Mouse (Mus musculus) heart, postnatal 0 days (tissue): ENCODE measurements around the gene Nrxn3. TPM values are rescaled to one million over a fixed set of nuclear protein-coding genes. Genes with fewer than 3 reads are reported as not detected.

Source experiments
- ATAC-seq: fragments of 200-750 bp; cut with Nextera tagmentation; 2 replicates; pipeline ENCODE4 v1.8.0; 2017; ENCODE audit warnings: low read depth, moderate number of reproducible peaks, moderate library complexity; ENCODE audit not compliant: insufficient read depth
- DNase-seq: peaks from one replicate; pipeline ENCODE4 v3.0.0-alpha.2; 2016; ENCODE audit warnings: low spot score
- H3K27ac ChIP-seq: fragments of 300-500 bp; sonication (generic); 2 replicates; pipeline ENCODE4 v1.5.1; 2014; ENCODE audit warnings: low read depth, mild to moderate bottlenecking
- H3K27me3 ChIP-seq: fragments of 300-500 bp; sonication (generic); 2 replicates; pipeline ENCODE4 v1.6.1; 2014; ENCODE audit warnings: low read length, mixed read lengths; ENCODE audit not compliant: control insufficient read depth, insufficient read depth
- H3K36me3 ChIP-seq: fragments of 300-500 bp; sonication (generic); replicated peaks from 2 replicates; pipeline ENCODE4 v1.6.1; 2014; ENCODE audit warnings: low read length, mixed read lengths; ENCODE audit not compliant: control insufficient read depth, insufficient read depth
- H3K4me1 ChIP-seq: fragments of 300-500 bp; sonication (generic); 2 replicates; pipeline ENCODE4 v1.6.1; 2014; ENCODE audit warnings: antibody characterized with exemption; ENCODE audit not compliant: control insufficient read depth, insufficient read depth
- H3K4me2 ChIP-seq: fragments of 300-500 bp; sonication (generic); 2 replicates; pipeline ENCODE4 v1.6.1; 2014; ENCODE audit warnings: low read depth, mild to moderate bottlenecking, low read length, moderate library complexity
- H3K4me3 ChIP-seq: fragments of 300-500 bp; sonication (generic); 2 replicates; pipeline ENCODE4 v1.5.1; 2014; ENCODE audit warnings: low read depth, low read length
- H3K9ac ChIP-seq: fragments of 300-500 bp; sonication (generic); replicated peaks from 2 replicates; pipeline ENCODE4 v1.6.1; 2014; ENCODE audit warnings: low read depth, low read length, mixed read lengths
- H3K9me3 ChIP-seq: fragments of 300-500 bp; sonication (generic); replicated peaks from 2 replicates; pipeline ENCODE4 v1.6.1; 2016; ENCODE audit warnings: low read length; ENCODE audit not compliant: control insufficient read depth
- CTCF ChIP-seq: IDR thresholded peaks from 2 replicates; pipeline ENCODE4 v1.5.1; 2016; ENCODE audit warnings: antibody characterized with exemption, control low read depth, low read depth
- EP300 ChIP-seq: IDR thresholded peaks from 2 replicates; pipeline ENCODE4 v1.6.1; 2016; ENCODE audit warnings: antibody characterized with exemption, low read depth
- WGBS: fragments of 180-500 bp; shearing (Covaris S2); extraction: QIAGEN DNeasy Blood & Tissue Kit; methylation state at CpG from one replicate; pipeline ENCODE4 v1.1.7; 2014; 5-methylcytosine and 5-hydroxymethylcytosine counted together
- polyA plus RNA-seq: library from polyadenylated mRNA; unstranded; fragments of >200 nt; fragmentation: Nextera tagmentation; extraction: Ambion mirVana; gene quantifications from 2 replicates; pipeline ENCODE4 v1.2.1, GENCODE M21; 2015
- total RNA-seq: library from RNA; depleted of rRNA; stranded (reverse); fragments of >200 nt; gene quantifications from 2 replicates; pipeline ENCODE4 v1.2.3, GENCODE M21; 2014; ENCODE audit warnings: low replicate concordance

Gene Nrxn3
- total and polyA plus RNA-seq, 2 experiments from 2014 or later = 1.0 to 1.8 TPM

DNA sequence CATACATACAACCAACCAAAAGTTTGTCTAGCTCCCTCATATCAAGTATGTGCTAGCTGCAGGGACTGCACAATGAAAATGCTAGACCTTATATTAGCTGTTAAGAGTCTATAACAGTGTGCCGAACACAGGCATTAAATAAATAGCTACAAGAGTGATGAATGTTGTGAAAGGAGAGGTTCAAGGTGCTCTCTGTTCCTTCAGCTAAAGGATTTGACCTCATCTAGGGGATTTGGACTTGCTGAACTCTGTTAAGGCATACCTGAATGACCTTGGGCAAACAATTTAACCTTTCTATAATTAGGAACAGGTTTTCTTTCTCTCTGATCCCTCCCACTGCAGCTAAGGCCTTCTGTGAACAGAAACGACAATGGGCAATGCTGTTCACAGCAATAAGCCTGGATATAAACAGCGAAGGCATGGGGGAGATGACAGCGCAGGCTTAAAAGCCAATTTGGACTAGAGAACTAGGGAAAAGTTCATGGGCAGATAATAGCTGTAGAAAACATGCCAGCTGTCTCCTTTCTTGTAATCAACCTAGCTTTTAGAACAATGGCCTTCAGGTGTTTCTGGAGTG is 839.4 kb downstream of the Nrxn3 start:
- no peak for DNase-seq
- TF ChIP-seq EP300 = no peak
- no peak for TF ChIP-seq CTCF
- WGBS = 73% methylated on average over 4 of the region's 4 CpGs
- Histone ChIP-seq H3K4me1 (no peaks in the 10 kb centered on the region), H3K27me3 (no peaks in the 10 kb centered on the region), H3K9ac (no peak overlapping the region), H3K4me3 (no peak overlapping the region), H3K4me2 (no peak overlapping the region), H3K27ac (no peak overlapping the region), H3K36me3 (no peaks in the 10 kb centered on the region), H3K9me3 (no peaks in the 10 kb centered on the region)
- no peak for ATAC-seq

DNA sequence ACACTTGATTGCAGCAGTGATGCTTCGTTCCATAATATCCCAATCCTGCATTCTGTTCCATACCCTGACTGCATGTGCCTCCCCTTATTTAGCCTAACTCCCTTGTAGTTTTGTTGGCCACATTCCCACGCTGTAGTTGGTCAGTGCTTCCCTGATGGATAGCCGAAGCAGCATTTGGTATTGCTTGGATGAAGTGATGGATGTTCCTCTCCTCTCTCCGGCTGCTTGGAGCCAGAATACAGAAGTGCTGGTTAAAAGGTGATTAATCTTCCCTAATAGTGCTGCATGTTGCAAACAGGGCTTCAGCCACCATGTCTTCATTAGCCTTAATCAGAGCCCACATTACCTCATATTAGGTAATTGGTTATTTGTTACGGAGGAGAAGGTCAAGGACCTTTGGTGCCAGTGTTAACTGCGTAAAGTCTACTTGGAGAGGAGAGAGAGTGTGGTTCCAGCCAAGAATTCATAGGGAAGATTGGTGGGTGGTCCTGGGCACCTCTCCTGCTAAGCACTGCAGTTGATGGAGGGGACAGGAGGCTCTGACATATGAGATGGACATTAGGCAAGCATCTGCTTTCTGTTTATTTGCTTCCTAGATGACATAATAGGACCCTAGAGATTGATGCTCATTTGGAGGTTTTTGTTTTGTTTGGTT is 846.2 kb downstream of the Nrxn3 start:
- Histone ChIP-seq H3K4me2 (no peak overlapping the region), H3K27me3 (no peaks in the 10 kb centered on the region), H3K27ac (no peak overlapping the region), H3K4me3 (no peak overlapping the region), H3K9me3 (no peaks in the 10 kb centered on the region), H3K36me3 (no peaks in the 10 kb centered on the region), H3K9ac (no peak overlapping the region), H3K4me1 (no peaks in the 10 kb centered on the region)
- DNase-seq (no peak), ATAC-seq (no peak)
- no peak for TF ChIP-seq EP300
- no peak for TF ChIP-seq CTCF
- WGBS = 76% methylated on average over 6 of the region's 6 CpGs

DNA sequence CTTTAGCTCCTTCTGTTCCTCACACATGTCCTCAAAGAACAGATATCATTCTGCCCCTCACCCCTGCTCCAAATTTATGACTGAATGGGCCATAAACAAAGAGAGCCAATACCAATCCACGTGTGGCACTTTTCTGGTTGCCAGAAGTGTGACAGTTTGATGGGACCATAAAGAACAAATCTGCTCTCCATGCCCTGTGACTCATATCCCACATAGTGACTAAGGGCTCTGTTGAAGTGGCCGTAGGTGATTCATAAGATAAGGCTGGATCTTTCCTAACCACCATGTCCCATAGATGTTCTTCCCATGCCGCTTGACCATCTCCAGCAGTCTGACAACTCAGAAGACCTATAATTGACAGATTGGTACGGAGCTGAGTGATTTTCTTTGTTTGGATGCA is 869.8 kb downstream of the Nrxn3 start:
- no peak overlapping the region for H3K27ac ChIP-seq
- WGBS = 67% methylated on average over 4 of the region's 4 CpGs
- ATAC-seq = no peak
- TF ChIP-seq EP300 (no peak), CTCF (no peak)
- no peaks in the 10 kb centered on the region for H3K36me3 ChIP-seq
- H3K27me3 ChIP-seq = no peaks in the 10 kb centered on the region
- H3K9me3 ChIP-seq = no peaks in the 10 kb centered on the region
- no peak overlapping the region for H3K4me3 ChIP-seq
- no peak for DNase-seq
- H3K9ac ChIP-seq = no peak overlapping the region
- H3K4me1 ChIP-seq = no peaks in the 10 kb centered on the region
- no peak overlapping the region for H3K4me2 ChIP-seq

DNA sequence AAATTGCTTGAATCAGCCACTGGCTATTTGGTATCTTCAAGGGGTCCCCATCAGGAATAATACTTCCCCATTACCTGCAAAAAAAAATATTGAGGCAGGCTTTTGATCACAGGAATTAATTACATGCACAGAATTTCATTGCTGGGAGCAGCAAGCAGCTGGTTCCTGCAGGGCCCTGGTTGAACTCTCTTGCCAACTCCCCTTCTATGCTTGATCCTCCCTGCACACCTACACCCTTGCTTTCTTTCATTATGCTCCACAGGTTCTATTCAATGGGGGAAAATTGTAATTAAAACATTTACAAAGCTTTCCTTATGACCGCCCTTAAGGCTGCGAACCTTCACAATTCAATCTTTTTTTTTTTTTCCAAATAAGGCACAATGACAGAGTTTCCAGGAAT is 891.0 kb downstream of the Nrxn3 start:
- no peak overlapping the region for H3K4me2 ChIP-seq
- no peak for TF ChIP-seq EP300
- no peak for TF ChIP-seq CTCF
- H3K27ac ChIP-seq = no peak overlapping the region
- 77% methylated on average over 2 of the region's 2 CpGs for WGBS
- H3K36me3 ChIP-seq = no peaks in the 10 kb centered on the region
- H3K9me3 ChIP-seq = no peaks in the 10 kb centered on the region
- ATAC-seq = no peak
- H3K4me3 ChIP-seq = no peak overlapping the region
- no peak overlapping the region for H3K9ac ChIP-seq
- no peaks in the 10 kb centered on the region for H3K27me3 ChIP-seq
- no peak for DNase-seq
- H3K4me1 ChIP-seq = no peaks in the 10 kb centered on the region

DNA sequence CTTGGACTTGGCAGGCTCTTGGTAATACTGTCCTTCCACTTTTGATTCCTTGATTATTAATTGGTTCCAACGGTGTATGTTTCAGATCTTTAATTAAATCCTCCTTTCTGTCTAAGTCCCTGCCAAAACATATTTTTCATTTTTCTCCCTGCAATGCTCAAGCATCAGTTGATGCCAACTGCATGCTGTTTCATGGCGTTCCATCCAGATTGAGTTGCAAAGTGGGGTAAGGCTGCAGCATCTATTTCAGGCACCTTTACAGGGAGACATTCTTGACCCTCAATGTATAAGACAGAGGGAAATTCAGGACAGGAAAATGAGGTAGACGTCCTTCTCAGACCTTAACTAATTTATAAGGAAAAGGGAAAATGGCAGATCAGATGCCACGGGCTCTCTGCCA is 903.1 kb downstream of the Nrxn3 start:
- Histone ChIP-seq H3K4me1 (no peaks in the 10 kb centered on the region), H3K27me3 (no peaks in the 10 kb centered on the region), H3K4me3 (no peak overlapping the region), H3K9me3 (no peaks in the 10 kb centered on the region), H3K27ac (no peak overlapping the region), H3K36me3 (no peaks in the 10 kb centered on the region), H3K4me2 (no peak overlapping the region), H3K9ac (no peak overlapping the region)
- TF ChIP-seq EP300 = no peak
- TF ChIP-seq CTCF = no peak
- no peak for DNase-seq
- WGBS = 68% methylated on average over 4 of the region's 4 CpGs
- no peak for ATAC-seq

DNA sequence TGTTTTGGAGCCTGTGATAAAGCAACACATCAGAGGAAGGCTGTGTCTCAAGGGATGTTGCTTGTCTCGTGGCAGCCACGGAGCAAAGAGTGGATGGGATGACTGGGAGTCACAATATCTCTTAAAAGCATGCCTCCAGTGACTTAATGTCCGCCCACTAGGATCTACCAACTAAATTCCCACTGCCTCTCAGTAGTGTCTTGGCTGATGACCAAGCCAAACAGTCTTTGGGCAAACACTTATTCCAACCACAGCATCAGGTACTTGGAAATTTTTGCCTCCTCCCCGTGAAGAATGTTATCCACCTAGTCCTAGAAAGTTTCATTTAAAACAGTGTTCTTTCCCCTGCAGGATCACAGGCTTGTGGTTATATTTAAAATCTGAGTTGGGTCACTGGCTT is 917.4 kb downstream of the Nrxn3 start:
- Histone ChIP-seq H3K36me3 (no peaks in the 10 kb centered on the region), H3K9me3 (no peaks in the 10 kb centered on the region), H3K4me3 (no peak overlapping the region), H3K27ac (no peak overlapping the region), H3K9ac (no peak overlapping the region), H3K27me3 (no peaks in the 10 kb centered on the region), H3K4me2 (no peak overlapping the region), H3K4me1 (no peaks in the 10 kb centered on the region)
- 49% methylated on average over 4 of the region's 4 CpGs for WGBS
- TF ChIP-seq CTCF (no peak), EP300 (no peak)
- ATAC-seq = no peak
- no peak for DNase-seq
